Mouse (Mus musculus): ENCODE measurements around the gene Maml2.

The Maml2 gene

GRCm38 (mm10) chr9:13581184-13581583 lies 283.4 kb downstream of the Maml2 start:
- in situ Hi-C loops (cut with MboI; ENCODE audit: low pct_unique_long_range_greater_than_20kb in 1 of 2, low sequenced_read_pairs in 2 of 2, unreplicated experiment in 1 of 2), result no loop called here

GRCm38 (mm10) chr9:13583952-13584351 lies 286.2 kb downstream of the Maml2 start:
- in situ Hi-C loops (cut with MboI; ENCODE audit: low pct_unique_long_range_greater_than_20kb in 1 of 2, low sequenced_read_pairs in 2 of 2, unreplicated experiment in 1 of 2), result no loop called here

- in situ Hi-C loops (cut with MboI; ENCODE audit: low pct_unique_long_range_greater_than_20kb in 1 of 2, low sequenced_read_pairs in 2 of 2, unreplicated experiment in 1 of 2), result no loop called here
These were observed 286.7 kb downstream of the Maml2 start for GRCm38 (mm10) chr9:13584435-13584834.

GRCm38 (mm10) chr9:13587085-13587933 lies 289.6 kb downstream of the Maml2 start:
- in situ Hi-C loops (cut with MboI; ENCODE audit: low pct_unique_long_range_greater_than_20kb in 1 of 2, low sequenced_read_pairs in 2 of 2, unreplicated experiment in 1 of 2), result no loop called here

- in situ Hi-C loops (cut with MboI; ENCODE audit: low pct_unique_long_range_greater_than_20kb in 1 of 2, low sequenced_read_pairs in 2 of 2, unreplicated experiment in 1 of 2), result no loop called here
These were observed 291.0 kb downstream of the Maml2 start for GRCm38 (mm10) chr9:13588786-13589185.

- in situ Hi-C loops (cut with MboI; ENCODE audit: low pct_unique_long_range_greater_than_20kb in 1 of 2, low sequenced_read_pairs in 2 of 2, unreplicated experiment in 1 of 2), result no loop called here
These were observed 294.9 kb downstream of the Maml2 start for GRCm38 (mm10) chr9:13592701-13593100.

- in situ Hi-C loops (cut with MboI; ENCODE audit: low pct_unique_long_range_greater_than_20kb in 1 of 2, low sequenced_read_pairs in 2 of 2, unreplicated experiment in 1 of 2), result no loop called here
These were observed 300.0 kb downstream of the Maml2 start for GRCm38 (mm10) chr9:13597736-13598135.

GRCm38 (mm10) chr9:13598596-13599333 lies 301.0 kb downstream of the Maml2 start:
- in situ Hi-C loops (cut with MboI; ENCODE audit: low pct_unique_long_range_greater_than_20kb in 1 of 2, low sequenced_read_pairs in 2 of 2, unreplicated experiment in 1 of 2), result no loop called here

GRCm38 (mm10) chr9:13599334-13599614 lies 301.5 kb downstream of the Maml2 start:
- in situ Hi-C loops (cut with MboI; ENCODE audit: low pct_unique_long_range_greater_than_20kb in 1 of 2, low sequenced_read_pairs in 2 of 2, unreplicated experiment in 1 of 2), result no loop called here

GRCm38 (mm10) chr9:13599800-13600199 lies 302.0 kb downstream of the Maml2 start:
- in situ Hi-C loops (cut with MboI; ENCODE audit: low pct_unique_long_range_greater_than_20kb in 1 of 2, low sequenced_read_pairs in 2 of 2, unreplicated experiment in 1 of 2), result no loop called here

GRCm38 (mm10) chr9:13601729-13602128 lies 304.0 kb downstream of the Maml2 start:
- in situ Hi-C loops (cut with MboI; ENCODE audit: low pct_unique_long_range_greater_than_20kb in 1 of 2, low sequenced_read_pairs in 2 of 2, unreplicated experiment in 1 of 2), result no loop called here

GRCm38 (mm10) chr9:13603533-13604143 lies 305.9 kb downstream of the Maml2 start:
- in situ Hi-C loops (cut with MboI; ENCODE audit: low pct_unique_long_range_greater_than_20kb in 1 of 2, low sequenced_read_pairs in 2 of 2, unreplicated experiment in 1 of 2), result no loop called here

- in situ Hi-C loops (cut with MboI; ENCODE audit: low pct_unique_long_range_greater_than_20kb in 1 of 2, low sequenced_read_pairs in 2 of 2, unreplicated experiment in 1 of 2), result no loop called here
These were observed 309.9 kb downstream of the Maml2 start for GRCm38 (mm10) chr9:13607609-13608185.

GRCm38 (mm10) chr9:13608532-13609071 lies 310.8 kb downstream of the Maml2 start:
- in situ Hi-C loops (cut with MboI; ENCODE audit: low pct_unique_long_range_greater_than_20kb in 1 of 2, low sequenced_read_pairs in 2 of 2, unreplicated experiment in 1 of 2), result no loop called here

- in situ Hi-C loops (cut with MboI; ENCODE audit: low pct_unique_long_range_greater_than_20kb in 1 of 2, low sequenced_read_pairs in 2 of 2, unreplicated experiment in 1 of 2), result no loop called here
These were observed 313.8 kb downstream of the Maml2 start for GRCm38 (mm10) chr9:13611561-13611960.

- in situ Hi-C loops (cut with MboI; ENCODE audit: low pct_unique_long_range_greater_than_20kb in 1 of 2, low sequenced_read_pairs in 2 of 2, unreplicated experiment in 1 of 2), result no loop called here
These were observed 314.6 kb downstream of the Maml2 start for GRCm38 (mm10) chr9:13612371-13612770.

GRCm38 (mm10) chr9:13613325-13614268 lies 315.8 kb downstream of the Maml2 start:
- in situ Hi-C loops (cut with MboI; ENCODE audit: low pct_unique_long_range_greater_than_20kb in 1 of 2, low sequenced_read_pairs in 2 of 2, unreplicated experiment in 1 of 2), result no loop called here
